Comparison of ENCODE assay signal across 8 mouse cellular contexts in the genomic region with DNA sequence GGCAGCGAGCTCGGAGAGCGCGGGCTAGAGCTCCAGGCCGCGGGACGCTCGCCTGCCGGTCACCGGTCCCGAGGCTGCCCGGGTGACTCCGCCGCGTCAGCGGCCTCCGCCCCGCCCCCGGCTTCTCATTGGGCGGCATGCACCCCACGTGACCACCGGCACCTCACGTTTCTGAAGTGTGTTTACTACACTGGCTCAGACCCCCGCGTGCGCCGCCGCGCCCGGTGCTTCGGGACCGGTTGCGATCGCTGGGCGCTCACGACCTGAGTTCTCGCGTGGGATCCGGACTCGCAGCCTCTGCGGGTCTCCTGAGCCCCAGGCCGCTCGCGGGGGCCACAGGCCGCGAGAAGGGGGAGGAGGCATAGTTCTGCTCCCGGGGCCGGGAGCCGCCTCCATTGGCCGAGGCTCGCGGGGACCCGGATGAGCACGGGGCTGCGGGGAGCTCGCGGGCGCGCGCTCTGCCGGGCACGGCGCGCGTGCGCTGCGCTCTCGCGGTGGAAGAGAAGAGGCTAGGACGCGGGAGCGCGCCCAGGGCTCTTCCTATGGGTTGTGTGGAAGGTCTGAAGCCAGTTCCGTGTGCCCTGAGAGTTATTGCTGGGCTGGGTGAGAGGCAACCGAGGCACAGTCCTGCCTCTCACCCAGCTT. TPM values are rescaled to one million over a fixed set of nuclear protein-coding genes. Genes with fewer than 3 reads are reported as not detected.
A peak's percentile ranks its signal among the peaks of the same experiment; 100 is the strongest.
DNase-seq lines count a peak whose midpoint lies in the region; ATAC-seq and TF ChIP-seq lines count a peak whose summit lies in the region.

Gene Cry1 (minus strand): TSS at position 101 of the 645 bp plus-strand sequence.

- peaks cover 9% of the 10 kb centered on the region for H3K4me1 ChIP-seq in hindbrain, embryonic 12.5 days
- peaks cover 10% of the 10 kb centered on the region; the same call in 1 of the 2 replicates for H3K4me1 ChIP-seq in lung, postnatal 0 days (ENCODE audit: insufficient read depth, low read depth, low read length)

- peak within 1 kb of the TSS; percentile 86 for H3K9ac ChIP-seq in hindbrain, embryonic 12.5 days
- H3K9ac ChIP-seq in lung, postnatal 0 days (replicated peaks; ENCODE audit: low read depth): peak within 1 kb of the TSS; percentile 91

- peak; percentile 89 for ATAC-seq in Patski
- ATAC-seq in hindbrain, embryonic 12.5 days (ENCODE audit: low FRiP score): peak; percentile 97
- ATAC-seq in lung, postnatal 0 days: peak; percentile 96

- no peak for TF ChIP-seq CTCF in Patski (IDR thresholded peaks at IDR 0.05)
- TF ChIP-seq CTCF in lung, postnatal 0 days (IDR thresholded peaks at IDR 0.05): no peak

- TF ChIP-seq EP300 in lung, postnatal 0 days (IDR thresholded peaks at IDR 0.05): no peak

- H3K4me2 ChIP-seq in hindbrain, embryonic 12.5 days (replicated peaks): peak within 1 kb of the TSS; percentile 100
- H3K4me2 ChIP-seq in lung, postnatal 0 days (replicated peaks; ENCODE audit: low read depth, low read length): peak within 1 kb of the TSS; percentile 94

- no peaks in the 10 kb centered on the region for H3K36me3 ChIP-seq in hindbrain, embryonic 12.5 days
- H3K36me3 ChIP-seq in lung, postnatal 0 days (ENCODE audit: insufficient read depth, low read length): no peaks in the 10 kb centered on the region

- peaks cover 3% of the 10 kb centered on the region for H3K27me3 ChIP-seq in Patski
- no peaks in the 10 kb centered on the region for H3K27me3 ChIP-seq in hindbrain, embryonic 12.5 days
- H3K27me3 ChIP-seq in lung, postnatal 0 days (replicated peaks; ENCODE audit: insufficient read depth, low read length): no peaks in the 10 kb centered on the region; the same call in 1 of the 2 replicates

- WGBS in hindbrain, embryonic 12.5 days: under 1% methylated on average over 62 of the region's 75 CpGs
- 1% methylated on average over 61 of the region's 75 CpGs for WGBS in lung, postnatal 0 days

- H3K9me3 ChIP-seq in hindbrain, embryonic 12.5 days (replicated peaks): no peaks in the 10 kb centered on the region
- H3K9me3 ChIP-seq in lung, postnatal 0 days (ENCODE audit: low read length): no peaks in the 10 kb centered on the region

- in situ Hi-C loops in Patski (cut with MboI; ENCODE audit: low pct_unique_long_range_greater_than_20kb): no loop called here

- H3K27ac ChIP-seq in hindbrain, embryonic 12.5 days: peak within 1 kb of the TSS; percentile 91
- peak within 1 kb of the TSS; percentile 98 for H3K27ac ChIP-seq in lung, postnatal 0 days (ENCODE audit: low read length)

- peak within 1 kb of the TSS; percentile 92 for H3K4me3 ChIP-seq in hindbrain, embryonic 12.5 days
- peak within 1 kb of the TSS; percentile 94 for H3K4me3 ChIP-seq in lung, postnatal 0 days (ENCODE audit: low read depth, low read length)

- CTCF ChIA-PET in Patski (lab: Charles Lee): interaction anchor here (3.1 kb wide), 1 partner anchor 29 kb away, joined by 14 read pairs; no protein-coding TSS in a partner anchor

- POLR2A ChIA-PET in Patski (lab: Charles Lee): interaction anchor here (0.6 kb wide), 1 partner anchor 28 kb away, joined by 5 read pairs; no protein-coding TSS in a partner anchor

- peak; percentile 54 for DNase-seq in Patski (ENCODE audit: low read depth, low spot score)
- DNase-seq in cerebellum, postnatal 10 days: peak; percentile 99
- DNase-seq in frontal cortex, postnatal 10 days (ENCODE audit: low spot score in 2 of 2): peak; percentile 96 to 98
- peak; percentile 98 to 99 for DNase-seq in layer of hippocampus, postnatal 10 days (ENCODE audit: low spot score in 2 of 2)
- peak; percentile 97 for DNase-seq in lung, postnatal 0 days (ENCODE audit: low spot score)
- peak; percentile 98 for DNase-seq in ovary, postnatal 10 days (ENCODE audit: low spot score)
- peak; percentile 97 for DNase-seq in thymus, postnatal 0 days (ENCODE audit: low spot score)

RNA-seq across cellular contexts. Expression of gene Cry1, which starts in this region (rescaled TPM):
- 9.2 TPM for polyA plus RNA-seq in Patski (2021)
- 37.5 and 37.8 TPM in 2 replicates for polyA plus RNA-seq in hindbrain, embryonic 12.5 days (2016; fragmentation: Nextera tagmentation; extraction: Ambion mirVana)
- 10 to 100 TPM; 13.3 to 15.1 TPM for total RNA-seq in layer of hippocampus, postnatal 10 days (2021)
- 28.8 and 29.4 TPM in 2 replicates for polyA plus RNA-seq in lung, postnatal 0 days (2015; fragmentation: Nextera tagmentation; extraction: Ambion mirVana)
- 50.9 and 61.9 TPM in 2 replicates for polyA plus RNA-seq in thymus, postnatal 0 days (2015; fragmentation: Nextera tagmentation; extraction: Ambion mirVana)

Comparison
In these comparisons a context has a peak if more than half of its experiments do, and no peak if none do; other contexts are left out.
1. Peak in every context shown above with its lines: DNase-seq, ATAC-seq, H3K4me3 ChIP-seq and H3K27ac ChIP-seq.